Mouse (Mus musculus): ENCODE data around the gene Sipa1. TPM values are rescaled to one million over a fixed set of nuclear protein-coding genes. Genes with fewer than 3 reads are reported as not detected.
"Not testable (repeated sequence)": the region's sequence is repeated elsewhere in the genome, so short reads cannot be mapped to it uniquely, and the experiment has no call there.

Sipa1 gene
- polyA plus RNA-seq, 1 experiment = 63.2 TPM

- Histone ChIP-seq H3K4me1 (ENCODE audit: control insufficient read depth) (peaks cover 87% of the 10 kb centered on the region), H3K36me3 (ENCODE audit: control insufficient read depth) (peaks cover 76% of the 10 kb centered on the region), H3K27me3 (ENCODE audit: control insufficient read depth) (no peaks in the 10 kb centered on the region), H3K9me3 (ENCODE audit: control insufficient read depth, low read length) (no peaks in the 10 kb centered on the region), H3K4me3 (replicated peaks) (peak within 1 kb of the TSS; percentile 82)
- TF ChIP-seq GATA1 (IDR thresholded peaks at IDR 0.05; ENCODE audit: low read length) = no peak
Measured at GRCm38 (mm10) chr19:5688200-5689087, 24.9 kb upstream of the Sipa1 start, which contains the start of the genes Map3k11 and Pcnx3. TSS of gene Map3k11 (plus strand) at chr19:5688742. TSS of gene Pcnx3 (minus strand) at chr19:5688908.

- peak overlapping the region; percentile 82 for H3K4me3 ChIP-seq (replicated peaks)
- TF ChIP-seq TAL1 (IDR thresholded peaks at IDR 0.05; ENCODE audit: low read length) (no peak), GATA1 (IDR thresholded peaks at IDR 0.05; ENCODE audit: low read length) (no peak)
- peaks cover 76% of the 10 kb centered on the region for H3K36me3 ChIP-seq (ENCODE audit: control insufficient read depth)
- H3K9me3 ChIP-seq (ENCODE audit: control insufficient read depth, low read length) = no peaks in the 10 kb centered on the region
- H3K27me3 ChIP-seq (ENCODE audit: control insufficient read depth) = no peaks in the 10 kb centered on the region
- H3K4me1 ChIP-seq (ENCODE audit: control insufficient read depth) = peaks cover 80% of the 10 kb centered on the region
Measured at GRCm38 (mm10) chr19:5687738-5688137, 24.2 kb upstream of the Sipa1 start.

- H3K4me3 ChIP-seq (replicated peaks) = peak overlapping the region; percentile 82
- H3K27me3 ChIP-seq (ENCODE audit: control insufficient read depth); H3K9me3 ChIP-seq (ENCODE audit: control insufficient read depth, low read length): not testable (repeated sequence)
- H3K36me3 ChIP-seq (ENCODE audit: control insufficient read depth) = peaks cover 76% of the 10 kb centered on the region
- H3K4me1 ChIP-seq (ENCODE audit: control insufficient read depth) = peaks cover 72% of the 10 kb centered on the region
Measured at GRCm38 (mm10) chr19:5686954-5687353, 23.4 kb upstream of the Sipa1 start.

- TF ChIP-seq GATA1 (IDR thresholded peaks at IDR 0.05; ENCODE audit: low read length) = no peak
- TF ChIP-seq TAL1 (IDR thresholded peaks at IDR 0.05; ENCODE audit: low read length) = no peak
- Histone ChIP-seq H3K4me3 (replicated peaks) (peak overlapping the region; percentile 50), H3K27me3 (ENCODE audit: control insufficient read depth) (no peaks in the 10 kb centered on the region), H3K36me3 (ENCODE audit: control insufficient read depth) (peaks cover 76% of the 10 kb centered on the region), H3K9me3 (ENCODE audit: control insufficient read depth, low read length) (no peaks in the 10 kb centered on the region), H3K4me1 (ENCODE audit: control insufficient read depth) (peaks cover 67% of the 10 kb centered on the region)
Measured at GRCm38 (mm10) chr19:5686437-5686836, 22.9 kb upstream of the Sipa1 start.

- no peaks in the 10 kb centered on the region for H3K9me3 ChIP-seq (ENCODE audit: control insufficient read depth, low read length)
- H3K36me3 ChIP-seq (ENCODE audit: control insufficient read depth) = peaks cover 76% of the 10 kb centered on the region
- H3K27me3 ChIP-seq (ENCODE audit: control insufficient read depth) = no peaks in the 10 kb centered on the region
- H3K4me1 ChIP-seq (ENCODE audit: control insufficient read depth) = peaks cover 61% of the 10 kb centered on the region
- peak overlapping the region; percentile 50 for H3K4me3 ChIP-seq (replicated peaks)
- no peak for TF ChIP-seq TAL1 (IDR thresholded peaks at IDR 0.05; ENCODE audit: low read length)
- TF ChIP-seq GATA1 (IDR thresholded peaks at IDR 0.05; ENCODE audit: low read length) = no peak
Measured at GRCm38 (mm10) chr19:5685861-5686260, 22.4 kb upstream of the Sipa1 start.

- peaks cover 76% of the 10 kb centered on the region for H3K36me3 ChIP-seq (ENCODE audit: control insufficient read depth)
- H3K27me3 ChIP-seq (ENCODE audit: control insufficient read depth) = no peaks in the 10 kb centered on the region
Measured at GRCm38 (mm10) chr19:5685431-5685830, 21.9 kb upstream of the Sipa1 start.

GRCm38 (mm10) chr19:5684985-5685384, 21.5 kb upstream of the Sipa1 start:
- peaks cover 52% of the 10 kb centered on the region for H3K4me1 ChIP-seq (ENCODE audit: control insufficient read depth)
- no peaks in the 10 kb centered on the region for H3K27me3 ChIP-seq (ENCODE audit: control insufficient read depth)
- no peak overlapping the region for H3K4me3 ChIP-seq (replicated peaks)
- H3K36me3 ChIP-seq (ENCODE audit: control insufficient read depth) = peaks cover 76% of the 10 kb centered on the region
- no peaks in the 10 kb centered on the region for H3K9me3 ChIP-seq (ENCODE audit: control insufficient read depth, low read length)
- TF ChIP-seq TAL1 (IDR thresholded peaks at IDR 0.05; ENCODE audit: low read length) (no peak), GATA1 (IDR thresholded peaks at IDR 0.05; ENCODE audit: low read length) (no peak)

More at GRCm38 (mm10) chr19:5685431-5685830, 21.9 kb upstream of the Sipa1 start:
- H3K4me3 ChIP-seq (replicated peaks) = no peak overlapping the region
- H3K9me3 ChIP-seq (ENCODE audit: control insufficient read depth, low read length) = no peaks in the 10 kb centered on the region
- TF ChIP-seq TAL1 (IDR thresholded peaks at IDR 0.05; ENCODE audit: low read length) (no peak), GATA1 (IDR thresholded peaks at IDR 0.05; ENCODE audit: low read length) (no peak)
- H3K4me1 ChIP-seq (ENCODE audit: control insufficient read depth) = peaks cover 57% of the 10 kb centered on the region

- no peak overlapping the region for H3K4me3 ChIP-seq (replicated peaks)
- TF ChIP-seq GATA1 (IDR thresholded peaks at IDR 0.05; ENCODE audit: low read length) (no peak), TAL1 (IDR thresholded peaks at IDR 0.05; ENCODE audit: low read length) (no peak)
- H3K4me1 ChIP-seq (ENCODE audit: control insufficient read depth) = peaks cover 47% of the 10 kb centered on the region
- no peaks in the 10 kb centered on the region for H3K27me3 ChIP-seq (ENCODE audit: control insufficient read depth)
- peaks cover 81% of the 10 kb centered on the region for H3K36me3 ChIP-seq (ENCODE audit: control insufficient read depth)
- no peaks in the 10 kb centered on the region for H3K9me3 ChIP-seq (ENCODE audit: control insufficient read depth, low read length)
Measured at GRCm38 (mm10) chr19:5684236-5684635, 20.7 kb upstream of the Sipa1 start.

- peaks cover 16% of the 10 kb centered on the region for H3K4me1 ChIP-seq (ENCODE audit: control insufficient read depth)
- no peaks in the 10 kb centered on the region for H3K27me3 ChIP-seq (ENCODE audit: control insufficient read depth)
- TF ChIP-seq TAL1 (IDR thresholded peaks at IDR 0.05; ENCODE audit: low read length) = no peak
- TF ChIP-seq GATA1 (IDR thresholded peaks at IDR 0.05; ENCODE audit: low read length) = no peak
- no peak overlapping the region for H3K4me3 ChIP-seq (replicated peaks)
- no peaks in the 10 kb centered on the region; the same call in 1 of the 2 replicates for H3K9me3 ChIP-seq (ENCODE audit: control insufficient read depth, low read length)
- peaks cover 99% of the 10 kb centered on the region for H3K36me3 ChIP-seq (ENCODE audit: control insufficient read depth)
Measured at GRCm38 (mm10) chr19:5680432-5680831, 16.9 kb upstream of the Sipa1 start.

All from erythroblast, embryonic 14.5 days (primary cell).